Mouse (Mus musculus): ENCODE results near the gene Pla2g2d. TPM values are rescaled to one million over a fixed set of nuclear protein-coding genes. Genes with fewer than 3 reads are reported as not detected.
A peak's percentile ranks its signal among the peaks of the same experiment; 100 is the strongest.

Pla2g2d gene
- polyA plus RNA-seq, 1 experiment from 2014 or later = 0.64 TPM

GRCm38 (mm10) chr4:138753608-138754007, 21.9 kb upstream of the Pla2g2d start:
- 86% methylated on average over 3 of the region's 3 CpGs for whole genome bisulfite sequencing

DNA sequence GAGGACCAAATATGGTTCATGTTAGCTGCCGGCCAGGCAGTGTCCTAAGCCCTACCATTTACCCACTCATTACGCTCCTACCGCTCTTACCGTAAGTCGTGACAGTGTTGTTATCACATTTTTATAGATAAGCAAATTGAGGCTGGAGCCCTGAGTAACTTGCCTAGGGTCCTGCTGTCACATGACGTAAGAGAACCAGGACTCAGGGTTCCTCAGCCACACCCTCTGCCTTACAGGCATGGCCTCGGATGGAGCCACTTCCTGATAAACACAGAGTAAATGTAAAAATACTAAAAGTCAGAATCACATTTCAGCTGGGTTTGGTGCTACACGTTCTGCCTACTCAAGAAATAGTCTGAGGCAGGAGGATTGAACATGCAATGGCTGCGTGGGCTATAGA, 21.1 kb upstream of the Pla2g2d start:
- no peak overlapping the region for H3K9ac ChIP-seq
- H3K9me3 ChIP-seq = no peaks in the 10 kb centered on the region
- no peak overlapping the region for H3K27ac ChIP-seq (replicated peaks)
- no peaks in the 10 kb centered on the region for H3K27me3 ChIP-seq
- no peak overlapping the region for H3K4me2 ChIP-seq
- no peak overlapping the region for H3K4me3 ChIP-seq
- 88% methylated on average over 9 of the region's 9 CpGs for whole genome bisulfite sequencing
- H3K36me3 ChIP-seq = no peaks in the 10 kb centered on the region
- ATAC-seq (ENCODE audit: low FRiP score, low read depth) = no peak
- H3K4me1 ChIP-seq (replicated peaks) = peaks cover 11% of the 10 kb centered on the region

More at GRCm38 (mm10) chr4:138753608-138754007, 21.9 kb upstream of the Pla2g2d start:
- Histone ChIP-seq H3K4me1 (replicated peaks) (peaks cover 11% of the 10 kb centered on the region), H3K27me3 (no peaks in the 10 kb centered on the region), H3K4me3 (no peak overlapping the region), H3K9ac (no peak overlapping the region), H3K4me2 (no peak overlapping the region), H3K9me3 (no peaks in the 10 kb centered on the region), H3K36me3 (no peaks in the 10 kb centered on the region), H3K27ac (replicated peaks) (no peak overlapping the region)
- no peak for ATAC-seq (ENCODE audit: low FRiP score, low read depth)

DNA sequence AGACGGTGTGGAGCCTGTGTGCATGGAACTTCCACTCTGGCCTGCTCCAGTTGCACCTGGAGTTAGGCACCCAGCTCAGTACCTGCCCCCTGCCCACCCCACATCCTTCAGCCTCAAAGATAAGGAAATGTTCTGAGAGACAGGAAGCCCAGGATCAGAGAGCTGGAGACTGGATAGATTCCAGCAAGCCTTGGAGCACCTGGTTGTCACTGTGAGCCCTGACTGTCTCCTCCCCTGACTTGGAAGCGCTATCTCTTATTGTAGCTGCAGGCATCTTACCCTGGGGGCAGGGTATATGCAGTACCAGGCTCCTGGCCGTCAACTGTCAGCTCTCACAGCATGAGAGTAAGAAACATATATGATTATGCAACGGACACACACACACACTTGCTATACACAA, 20.1 kb upstream of the Pla2g2d start:
- H3K4me3 ChIP-seq = no peak overlapping the region
- H3K4me1 ChIP-seq (replicated peaks) = peaks cover 11% of the 10 kb centered on the region
- WGBS = 52% methylated on average over 4 of the region's 4 CpGs
- H3K9me3 ChIP-seq = no peaks in the 10 kb centered on the region
- no peak for ATAC-seq (ENCODE audit: low FRiP score, low read depth)
- H3K9ac ChIP-seq = no peak overlapping the region
- no peak overlapping the region for H3K4me2 ChIP-seq
- no peaks in the 10 kb centered on the region for H3K36me3 ChIP-seq
- no peaks in the 10 kb centered on the region for H3K27me3 ChIP-seq
- H3K27ac ChIP-seq (replicated peaks) = 0 out of 2 replicates have a peak overlapping the region, but pooled peaks have one; percentile 1

- H3K9me3 ChIP-seq = no peaks in the 10 kb centered on the region
- H3K4me3 ChIP-seq = no peak overlapping the region
- H3K27ac ChIP-seq (replicated peaks) = 0 out of 2 replicates have a peak overlapping the region, but pooled peaks have one; percentile 1
- no peak overlapping the region for H3K9ac ChIP-seq
- WGBS = 67% methylated on average over 11 of the region's 11 CpGs
- H3K36me3 ChIP-seq = no peaks in the 10 kb centered on the region
- no peaks in the 10 kb centered on the region for H3K27me3 ChIP-seq
- H3K4me1 ChIP-seq (replicated peaks) = peaks cover 11% of the 10 kb centered on the region
- no peak overlapping the region for H3K4me2 ChIP-seq
- no peak for ATAC-seq (ENCODE audit: low FRiP score, low read depth)
Measured at GRCm38 (mm10) chr4:138755983-138756382, 19.6 kb upstream of the Pla2g2d start.

DNA sequence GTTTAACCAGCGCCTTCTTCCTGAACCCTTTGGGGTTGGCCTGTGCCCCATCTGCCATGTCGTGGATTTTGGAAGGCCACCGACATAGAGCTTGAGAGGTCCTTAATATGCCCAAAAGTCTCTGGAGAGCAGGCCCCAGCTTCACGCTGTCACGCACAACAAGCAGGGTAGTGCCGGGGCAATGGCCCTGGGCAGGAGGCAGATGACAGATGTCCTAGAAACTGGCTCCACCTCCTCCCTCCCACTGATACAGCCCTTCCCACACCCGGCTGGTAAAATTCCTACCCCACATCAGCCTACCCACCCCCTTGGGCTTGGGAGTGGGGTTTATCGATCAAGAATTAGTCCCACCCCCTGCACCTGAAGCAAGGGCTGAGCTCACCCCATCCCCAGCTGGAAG, 18.1 kb upstream of the Pla2g2d start, which contains the start of gene Pla2g2f:
Gene Pla2g2f, minus strand, starts transcription at position 211 of the 400 bp plus-strand sequence.
- WGBS = 47% methylated on average over 8 of the region's 8 CpGs

DNA sequence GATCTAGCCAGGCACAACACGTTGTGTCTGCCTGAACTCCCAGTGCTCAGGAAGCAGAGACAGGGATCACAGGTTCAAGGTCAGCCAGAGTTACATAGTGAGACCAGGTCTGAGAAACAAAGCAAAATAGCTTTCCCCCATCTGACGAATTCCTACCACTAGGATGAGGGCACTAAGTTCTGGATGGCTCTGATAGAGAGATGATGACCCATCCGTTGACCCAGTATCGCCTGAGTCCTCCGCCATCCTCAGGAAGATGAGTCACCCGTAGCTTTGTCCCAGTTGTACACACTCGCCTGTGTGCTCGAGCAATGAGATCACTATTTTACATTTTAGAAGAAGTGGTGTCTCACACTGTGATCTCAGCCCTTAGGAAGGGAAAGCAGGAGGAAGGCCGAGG, 13.3 kb upstream of the Pla2g2d start:
- no peak for ATAC-seq (ENCODE audit: low FRiP score, low read depth)
- H3K4me3 ChIP-seq = no peak overlapping the region
- no peak overlapping the region for H3K9ac ChIP-seq
- no peaks in the 10 kb centered on the region for H3K27me3 ChIP-seq
- H3K27ac ChIP-seq (replicated peaks) = no peak overlapping the region
- no peaks in the 10 kb centered on the region for H3K36me3 ChIP-seq
- no peaks in the 10 kb centered on the region for H3K9me3 ChIP-seq
- no peak overlapping the region for H3K4me2 ChIP-seq
- WGBS = 84% methylated on average over 9 of the region's 9 CpGs
- no peaks in the 10 kb centered on the region for H3K4me1 ChIP-seq (replicated peaks)

More for the DNA sequence above, 18.1 kb upstream of the Pla2g2d start, which contains the start of gene Pla2g2f:
- no peaks in the 10 kb centered on the region for H3K9me3 ChIP-seq
- peaks cover 11% of the 10 kb centered on the region for H3K4me1 ChIP-seq (replicated peaks)
- no peaks in the 10 kb centered on the region for H3K36me3 ChIP-seq
- no peak within 1 kb of the TSS for H3K27ac ChIP-seq (replicated peaks)
- no peak within 1 kb of the TSS for H3K4me3 ChIP-seq
- no peak within 1 kb of the TSS for H3K9ac ChIP-seq
- no peaks in the 10 kb centered on the region for H3K27me3 ChIP-seq
- H3K4me2 ChIP-seq = no peak within 1 kb of the TSS
- no peak for ATAC-seq (ENCODE audit: low FRiP score, low read depth)

DNA sequence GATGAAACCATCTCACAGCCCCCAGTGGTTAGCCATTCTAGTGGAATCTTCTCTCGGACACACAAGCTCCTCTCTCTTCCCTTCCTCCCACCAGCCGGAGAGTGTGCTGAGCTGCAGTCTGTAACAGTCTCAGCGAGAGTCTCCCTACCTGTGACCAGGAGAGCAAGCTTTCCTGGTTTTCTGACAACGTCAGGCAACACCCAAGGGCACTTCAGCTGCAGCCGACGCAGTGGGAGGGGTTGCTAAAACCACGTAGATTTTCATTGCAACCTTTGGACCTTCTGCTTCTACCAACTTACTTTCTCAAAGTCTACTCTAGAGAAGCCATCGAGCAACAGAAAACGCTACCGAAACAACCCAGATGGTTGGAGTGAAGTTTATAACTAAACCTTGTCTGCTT, 3.6 kb upstream of the Pla2g2d start:
- no peaks in the 10 kb centered on the region for H3K9me3 ChIP-seq
- no peaks in the 10 kb centered on the region for H3K4me1 ChIP-seq (replicated peaks)
- H3K27me3 ChIP-seq = no peaks in the 10 kb centered on the region
- ATAC-seq (ENCODE audit: low FRiP score, low read depth) = no peak
- H3K4me2 ChIP-seq = no peak overlapping the region
- WGBS = 90% methylated on average over 10 of the region's 10 CpGs
- no peak overlapping the region for H3K4me3 ChIP-seq
- H3K9ac ChIP-seq = no peak overlapping the region
- no peaks in the 10 kb centered on the region for H3K36me3 ChIP-seq
- H3K27ac ChIP-seq (replicated peaks) = no peak overlapping the region

- ATAC-seq (ENCODE audit: low FRiP score, low read depth) = no peak
- Histone ChIP-seq H3K4me3 (no peak overlapping the region), H3K9me3 (no peaks in the 10 kb centered on the region), H3K4me1 (replicated peaks) (no peaks in the 10 kb centered on the region), H3K4me2 (no peak overlapping the region), H3K36me3 (no peaks in the 10 kb centered on the region), H3K9ac (no peak overlapping the region), H3K27ac (replicated peaks) (no peak overlapping the region), H3K27me3 (no peaks in the 10 kb centered on the region)
- 87% methylated on average over 5 of the region's 5 CpGs for WGBS
Measured at GRCm38 (mm10) chr4:138772386-138772785, 3.1 kb upstream of the Pla2g2d start.

DNA sequence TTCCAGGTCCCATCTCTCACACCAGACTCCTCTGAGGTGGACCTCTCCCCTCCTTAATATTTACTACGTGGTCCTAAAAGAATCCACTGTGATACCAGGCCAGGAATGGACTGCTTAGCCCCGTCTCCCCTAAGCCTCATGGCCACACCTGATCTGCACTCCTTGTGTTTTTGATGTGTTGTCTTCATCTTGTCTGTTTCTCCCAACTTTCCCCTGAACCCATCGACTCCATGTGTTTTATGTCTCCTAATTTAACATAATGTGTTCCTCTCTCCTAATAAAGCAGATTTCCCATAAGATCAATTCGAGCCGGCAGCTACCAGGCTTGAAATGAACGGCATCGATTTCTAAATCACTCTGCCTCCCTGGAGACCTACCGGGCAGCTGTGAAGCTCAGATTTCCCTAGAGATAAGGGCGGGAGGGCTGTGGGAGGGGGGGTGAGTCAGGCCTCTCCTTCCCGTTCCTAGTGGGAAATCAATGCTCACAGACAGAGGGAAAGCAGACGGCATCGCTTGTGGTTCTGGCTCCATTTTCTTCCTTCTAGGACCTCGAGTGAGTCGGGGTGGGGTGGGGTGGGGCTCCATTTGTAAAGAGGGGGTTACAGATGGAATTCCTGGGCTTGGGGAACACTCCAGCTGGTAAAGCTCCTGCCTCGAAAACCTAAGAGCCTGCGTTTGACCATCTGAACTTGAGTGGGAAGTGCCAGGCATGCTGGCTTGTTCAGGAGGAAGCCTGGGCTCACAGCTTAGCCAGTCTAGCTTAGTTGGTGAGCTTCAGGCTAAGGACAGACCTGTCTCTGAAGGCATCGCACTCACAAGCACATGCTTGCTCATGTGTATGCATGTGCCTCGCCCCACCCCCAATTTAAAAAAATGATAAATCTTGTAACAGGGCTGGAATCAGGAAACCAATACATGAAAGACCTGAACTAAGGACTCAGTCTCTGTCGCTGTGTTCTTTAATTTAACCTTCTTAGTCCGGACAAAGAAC, 2.2 kb downstream of the Pla2g2d start:
- Histone ChIP-seq H3K4me3 (no peak overlapping the region), H3K4me1 (replicated peaks) (peaks cover 8% of the 10 kb centered on the region), H3K4me2 (no peak overlapping the region), H3K27me3 (no peaks in the 10 kb centered on the region), H3K9me3 (no peaks in the 10 kb centered on the region), H3K36me3 (no peaks in the 10 kb centered on the region), H3K27ac (replicated peaks) (peak overlapping the region; percentile 79), H3K9ac (no peak overlapping the region)
- 40% methylated on average over 20 of the region's 20 CpGs for WGBS
- ATAC-seq (ENCODE audit: low FRiP score, low read depth) = peak; percentile 65; the same call in 1 of the 2 replicates

GRCm38 (mm10) chr4:138780300-138780699, 4.8 kb downstream of the Pla2g2d start:
- Histone ChIP-seq H3K4me1 (replicated peaks) (peaks cover 8% of the 10 kb centered on the region), H3K4me2 (no peak overlapping the region), H3K4me3 (no peak overlapping the region), H3K9ac (no peak overlapping the region), H3K27me3 (no peaks in the 10 kb centered on the region), H3K36me3 (no peaks in the 10 kb centered on the region), H3K27ac (replicated peaks) (no peak overlapping the region), H3K9me3 (no peaks in the 10 kb centered on the region)
- no peak for ATAC-seq (ENCODE audit: low FRiP score, low read depth)
- 93% methylated on average over 5 of the region's 5 CpGs for WGBS

- no peaks in the 10 kb centered on the region for H3K9me3 ChIP-seq
- no peak for ATAC-seq (ENCODE audit: low FRiP score, low read depth)
- H3K9ac ChIP-seq = no peak overlapping the region
- H3K36me3 ChIP-seq = no peaks in the 10 kb centered on the region
- no peaks in the 10 kb centered on the region for H3K27me3 ChIP-seq
- 77% methylated on average over 6 of the region's 6 CpGs for WGBS
- H3K27ac ChIP-seq (replicated peaks) = no peak overlapping the region
- peaks cover 8% of the 10 kb centered on the region for H3K4me1 ChIP-seq (replicated peaks)
- H3K4me2 ChIP-seq = no peak overlapping the region
- H3K4me3 ChIP-seq = no peak overlapping the region
Measured at GRCm38 (mm10) chr4:138782098-138782497, 6.6 kb downstream of the Pla2g2d start.

- ATAC-seq (ENCODE audit: low FRiP score, low read depth) = no peak
- H3K27ac ChIP-seq (replicated peaks) = no peak overlapping the region
- H3K9me3 ChIP-seq = no peaks in the 10 kb centered on the region
- H3K27me3 ChIP-seq = no peaks in the 10 kb centered on the region
- WGBS = 54% methylated on average over 4 of the region's 4 CpGs
- H3K4me3 ChIP-seq = no peak overlapping the region
- no peaks in the 10 kb centered on the region for H3K4me1 ChIP-seq (replicated peaks)
- no peaks in the 10 kb centered on the region for H3K36me3 ChIP-seq
- no peak overlapping the region for H3K4me2 ChIP-seq
- H3K9ac ChIP-seq = no peak overlapping the region
Measured at GRCm38 (mm10) chr4:138785721-138786120, 10.2 kb downstream of the Pla2g2d start.

Data from hindbrain, embryonic 15.5 days (tissue).